Mouse (Mus musculus) embryonic facial prominence, embryonic 11.5 days (tissue): ENCODE measurements around the gene 1700016K19Rik. TPM values are rescaled to one million over a fixed set of nuclear protein-coding genes. Genes with fewer than 3 reads are reported as not detected.

Source experiments
- ATAC-seq: fragments of 200-750 bp; cut with Nextera tagmentation; replicated peaks from 2 replicates; pipeline ENCODE4 v1.8.0; 2017; ENCODE audit warnings: low read depth; ENCODE audit not compliant: insufficient number of reproducible peaks, low FRiP score, low TSS enrichment
- DNase-seq: peaks from one replicate; pipeline ENCODE4 v3.0.0-alpha.2; 2015; ENCODE audit warnings: low spot score
- H3K27ac ChIP-seq: fragments of 300-500 bp; sonication (generic); replicated peaks from 2 replicates; pipeline ENCODE4 v1.5.1; 2014; ENCODE audit warnings: mild to moderate bottlenecking, low read depth, low read length, control low read depth
- H3K27me3 ChIP-seq: fragments of 300-500 bp; sonication (generic); 2 replicates; pipeline ENCODE4 v1.6.1; 2014; ENCODE audit warnings: mild to moderate bottlenecking, low read length, moderate library complexity, mixed read lengths; ENCODE audit not compliant: control insufficient read depth, insufficient read depth
- H3K36me3 ChIP-seq: fragments of 300-500 bp; sonication (generic); replicated peaks from 2 replicates; pipeline ENCODE4 v1.6.1; 2014; ENCODE audit warnings: low read depth, mild to moderate bottlenecking, low read length, moderate library complexity, mixed read lengths; ENCODE audit not compliant: control insufficient read depth, insufficient read depth
- H3K4me1 ChIP-seq: fragments of 300-500 bp; sonication (generic); 2 replicates; pipeline ENCODE4 v1.6.1; 2014; ENCODE audit warnings: low read length, mixed read lengths; ENCODE audit not compliant: control insufficient read depth, insufficient read depth
- H3K4me2 ChIP-seq: fragments of 300-500 bp; sonication (generic); 2 replicates; pipeline ENCODE4 v1.6.1; 2014; ENCODE audit warnings: low read depth, mild to moderate bottlenecking, control low read depth, low read length, moderate library complexity
- H3K4me3 ChIP-seq: fragments of 300-500 bp; sonication (generic); 2 replicates; pipeline ENCODE4 v1.5.1; 2014; ENCODE audit warnings: low read depth, low read length, control low read depth
- H3K9ac ChIP-seq: fragments of 300-500 bp; sonication (generic); replicated peaks from 2 replicates; pipeline ENCODE4 v1.6.1; 2014; ENCODE audit warnings: mild to moderate bottlenecking, control low read depth, low read length
- H3K9me3 ChIP-seq: fragments of 300-500 bp; sonication (generic); replicated peaks from 2 replicates; pipeline ENCODE4 v1.6.1; 2016; ENCODE audit warnings: mild to moderate bottlenecking, low read length, inconsistent platforms, mixed read lengths; ENCODE audit not compliant: control insufficient read depth
- WGBS: fragments of 180-500 bp; shearing (Covaris S2); extraction: QIAGEN DNeasy Blood & Tissue Kit; methylation state at CpG from one replicate; pipeline ENCODE4 v1.1.7; 2014; 5-methylcytosine and 5-hydroxymethylcytosine counted together
- polyA plus RNA-seq: library from polyadenylated mRNA; unstranded; fragments of >200 nt; fragmentation: Nextera tagmentation; extraction: Ambion mirVana; gene quantifications from 2 replicates; pipeline ENCODE4 v1.2.1, GENCODE M21; 2014

The 1700016K19Rik gene
- polyA plus RNA-seq, 1 experiment from 2014 or later, result 0.77 TPM

GRCm38 (mm10) chr11:75963730-75964475, 35.8 kb upstream of the 1700016K19Rik start:
- Histone ChIP-seq H3K9ac (0 out of 2 replicates have a peak overlapping the region, but pooled peaks have one; percentile 3), H3K4me2 (no peak overlapping the region; the same call in 1 of the 2 replicates), H3K9me3 (no peaks in the 10 kb centered on the region), H3K36me3 (no peaks in the 10 kb centered on the region), H3K4me1 (peaks cover 11% of the 10 kb centered on the region), H3K27me3 (peaks cover 11% of the 10 kb centered on the region), H3K27ac (0 out of 2 replicates have a peak overlapping the region, but pooled peaks have one; percentile 28), H3K4me3 (no peak overlapping the region)
- DNase-seq (peak; percentile 87), ATAC-seq (0 out of 2 replicates have a peak, but pooled peaks have one; percentile 34)
- 16% methylated on average over 11 of the region's 11 CpGs for WGBS

GRCm38 (mm10) chr11:75964476-75964730, 35.3 kb upstream of the 1700016K19Rik start:
- Histone ChIP-seq H3K4me2 (no peak overlapping the region; the same call in 1 of the 2 replicates), H3K9ac (no peak overlapping the region), H3K36me3 (no peaks in the 10 kb centered on the region), H3K4me1 (peaks cover 11% of the 10 kb centered on the region), H3K4me3 (no peak overlapping the region), H3K9me3 (no peaks in the 10 kb centered on the region), H3K27me3 (peaks cover 11% of the 10 kb centered on the region), H3K27ac (0 out of 2 replicates have a peak overlapping the region, but pooled peaks have one; percentile 28)
- ATAC-seq (no peak), DNase-seq (no peak)
- 23% methylated on average over 4 of the region's 4 CpGs for WGBS

DNA sequence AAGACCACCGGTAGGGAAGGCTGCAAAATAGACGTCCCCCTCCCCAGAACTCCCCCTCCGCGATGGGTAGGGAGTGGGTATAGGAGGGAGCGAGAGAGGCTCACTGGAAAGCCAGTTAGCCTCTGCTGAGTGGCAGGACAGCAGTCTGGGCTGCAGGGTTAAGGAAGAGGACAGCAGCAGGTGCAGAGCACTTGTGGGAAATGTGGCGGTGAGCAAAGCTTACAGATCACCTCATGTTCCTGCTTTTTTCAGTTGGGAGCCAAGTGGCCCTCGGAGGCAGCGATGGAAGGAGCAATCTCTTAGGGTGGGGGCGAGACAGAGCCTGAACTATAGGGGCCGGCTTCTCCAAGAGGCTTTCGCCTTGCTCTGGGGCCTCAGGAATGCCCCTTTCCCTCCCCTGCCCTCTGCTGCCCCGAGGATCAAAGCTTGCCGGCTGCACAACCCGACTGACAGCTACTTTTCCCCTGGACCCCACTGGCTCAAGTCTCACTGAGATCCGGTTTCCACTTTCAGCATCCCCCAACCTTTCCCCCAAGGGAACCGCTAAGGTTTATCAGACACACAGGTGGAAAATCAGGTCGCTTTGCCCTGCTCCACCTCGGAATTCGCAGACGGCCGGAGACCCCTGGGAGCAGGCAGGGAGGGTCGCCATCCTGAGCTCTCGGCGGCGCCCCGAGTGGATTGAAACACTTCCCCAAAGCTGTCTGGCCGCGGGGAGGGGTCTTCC, 33.9 kb upstream of the 1700016K19Rik start:
- Histone ChIP-seq H3K9me3 (no peaks in the 10 kb centered on the region), H3K4me3 (peak overlapping the region; percentile 52), H3K4me1 (peaks cover 11% of the 10 kb centered on the region), H3K27me3 (peaks cover 11% of the 10 kb centered on the region), H3K36me3 (no peaks in the 10 kb centered on the region), H3K27ac (0 out of 2 replicates have a peak overlapping the region, but pooled peaks have one; percentile 41), H3K4me2 (peak overlapping the region; percentile 93), H3K9ac (peak overlapping the region; percentile 67; the same call in 1 of the 2 replicates)
- ATAC-seq (no peak), DNase-seq (peak; percentile 36)
- WGBS, result 3% methylated on average over 28 of the region's 28 CpGs

DNA sequence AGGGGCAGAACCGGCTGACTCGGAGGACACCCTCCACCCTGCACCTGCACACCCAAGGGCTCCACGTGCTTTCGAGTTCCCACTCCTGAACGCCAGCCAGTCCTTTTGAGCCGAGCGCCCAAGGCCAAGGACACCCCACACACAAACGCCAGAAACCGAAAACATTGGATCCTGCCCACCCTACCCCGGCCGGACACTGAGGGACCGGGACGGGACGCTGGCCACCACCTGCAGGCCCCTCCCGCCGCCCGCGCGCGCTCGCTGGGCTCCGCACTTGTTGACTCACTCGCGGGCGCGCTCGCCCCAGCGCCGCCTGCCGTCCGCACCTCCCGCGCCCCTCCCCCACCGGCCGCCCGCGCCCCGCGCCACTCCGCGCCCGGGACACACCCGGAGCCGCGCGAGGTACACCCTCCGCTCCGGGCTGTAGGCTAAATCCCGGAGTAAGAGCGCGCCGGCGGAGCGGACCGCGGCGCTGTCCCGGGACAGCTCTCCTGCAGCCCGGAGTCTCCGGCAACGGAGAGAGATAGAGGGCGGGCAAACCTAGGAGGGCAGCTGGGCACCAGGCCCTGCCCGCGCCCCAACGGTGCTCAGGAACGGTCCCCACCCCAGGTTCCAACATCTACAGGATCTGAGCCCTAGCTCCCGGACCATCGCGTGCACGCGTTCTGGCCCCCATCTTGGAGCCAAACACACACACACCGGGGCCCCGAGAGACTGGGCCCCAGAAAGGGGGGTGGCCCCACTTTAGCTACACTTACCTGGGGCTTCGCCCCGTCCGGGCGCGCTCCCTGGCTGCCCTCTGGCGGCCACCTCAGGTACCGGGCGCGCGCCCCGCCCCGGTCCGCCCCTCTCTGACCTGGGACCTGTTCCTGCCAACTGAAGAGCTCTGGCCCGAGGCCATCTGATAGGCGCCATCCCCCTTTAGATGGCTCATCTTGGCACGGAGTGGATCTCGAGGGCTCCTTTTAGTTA, 33.0 kb upstream of the 1700016K19Rik start:
- Histone ChIP-seq H3K4me1 (peaks cover 11% of the 10 kb centered on the region), H3K9ac (peak overlapping the region; percentile 67), H3K4me3 (peak overlapping the region; percentile 52), H3K9me3 (no peaks in the 10 kb centered on the region), H3K27ac (peak overlapping the region; percentile 41; the same call in 1 of the 2 replicates), H3K4me2 (peak overlapping the region; percentile 93), H3K27me3 (peaks cover 11% of the 10 kb centered on the region), H3K36me3 (no peaks in the 10 kb centered on the region)
- ATAC-seq (peak; percentile 73), DNase-seq (peak; percentile 77)
- WGBS, result under 1% methylated on average over 83 of the region's 90 CpGs

- H3K4me1 ChIP-seq, result peaks cover 11% of the 10 kb centered on the region
- H3K27ac ChIP-seq, result no peak overlapping the region
- no peak overlapping the region for H3K4me3 ChIP-seq
- DNase-seq, result no peak
- 87% methylated on average over 6 of the region's 6 CpGs for WGBS
- H3K36me3 ChIP-seq, result no peaks in the 10 kb centered on the region
- no peak for ATAC-seq
- no peak overlapping the region for H3K9ac ChIP-seq
- H3K27me3 ChIP-seq, result peaks cover 11% of the 10 kb centered on the region
- no peak overlapping the region for H3K4me2 ChIP-seq
- H3K9me3 ChIP-seq, result no peaks in the 10 kb centered on the region
These were observed 31.0 kb upstream of the 1700016K19Rik start for GRCm38 (mm10) chr11:75968761-75969160.

DNA sequence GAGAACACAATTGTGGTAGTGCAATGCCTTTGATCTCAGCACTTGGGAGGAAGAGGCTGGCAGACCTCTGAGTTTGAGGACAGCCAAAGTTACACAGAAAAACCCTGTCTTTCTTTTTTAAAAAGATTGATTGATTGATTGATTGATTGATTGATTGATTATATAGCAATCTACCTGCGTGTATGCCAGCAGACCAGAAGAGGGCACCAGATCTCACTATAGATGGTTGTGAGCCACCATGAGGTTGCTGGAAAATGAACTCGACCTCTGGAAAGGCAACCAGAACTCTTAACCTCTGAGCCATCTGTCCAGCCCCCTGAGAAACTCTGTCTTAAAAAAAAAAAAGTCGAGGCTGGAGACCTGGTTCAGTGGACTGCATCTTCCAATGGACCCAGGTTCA, 29.1 kb upstream of the 1700016K19Rik start:
- DNase-seq (no peak), ATAC-seq (no peak)
- Histone ChIP-seq H3K27me3 (peaks cover 6% of the 10 kb centered on the region; the same call in 1 of the 2 replicates), H3K4me3 (no peak overlapping the region), H3K9me3 (no peaks in the 10 kb centered on the region), H3K36me3 (no peaks in the 10 kb centered on the region), H3K27ac (no peak overlapping the region), H3K4me2 (no peak overlapping the region), H3K4me1 (peaks cover 3% of the 10 kb centered on the region), H3K9ac (no peak overlapping the region)
- WGBS, result 14% methylated on average over 3 of the region's 3 CpGs

GRCm38 (mm10) chr11:75972188-75972587, 27.5 kb upstream of the 1700016K19Rik start:
- Histone ChIP-seq H3K27me3 (peaks cover 5% of the 10 kb centered on the region; the same call in 1 of the 2 replicates), H3K4me1 (no peaks in the 10 kb centered on the region), H3K9me3 (no peaks in the 10 kb centered on the region), H3K36me3 (no peaks in the 10 kb centered on the region), H3K27ac (no peak overlapping the region), H3K9ac (no peak overlapping the region), H3K4me2 (no peak overlapping the region), H3K4me3 (no peak overlapping the region)
- DNase-seq, result no peak
- WGBS, result 91% methylated on average over 3 of the region's 3 CpGs
- ATAC-seq, result no peak
